Mouse (Mus musculus): ENCODE measurements around the gene Rdh16.
"Not testable (repeated sequence)": the region's sequence is repeated elsewhere in the genome, so short reads cannot be mapped to it uniquely, and the experiment has no call there.

The Rdh16 gene

GRCm38 (mm10) chr10:127800891-127801290 lies at the start of gene Rdh16:
Gene Rdh16, plus strand, starts transcription at chr10:127801152.
- no peak for DNase-seq

- DNase-seq: no peak
Observed at GRCm38 (mm10) chr10:127751548-127751947, 49.4 kb upstream of the Rdh16 start, which contains the start of gene Gpr182. Gene Gpr182, minus strand, starts transcription at chr10:127751732.

- DNase-seq: no peak
Observed at GRCm38 (mm10) chr10:127754566-127755166, 46.3 kb upstream of the Rdh16 start.

GRCm38 (mm10) chr10:127755246-127755645 lies 45.7 kb upstream of the Rdh16 start:
- no peak for DNase-seq

GRCm38 (mm10) chr10:127755770-127756468 lies 45.0 kb upstream of the Rdh16 start:
- no peak for DNase-seq

- no peak for DNase-seq
Observed at GRCm38 (mm10) chr10:127759181-127760110, 41.5 kb upstream of the Rdh16 start, which contains the start of the genes Rdh1 and Rdh16f1. Gene Rdh1, plus strand, starts transcription at chr10:127759721. Gene Rdh16f1, plus strand, starts transcription at chr10:127759787.

GRCm38 (mm10) chr10:127762926-127763325 lies 38.0 kb upstream of the Rdh16 start:
- DNase-seq: not testable (repeated sequence)

- DNase-seq: no peak
Observed at GRCm38 (mm10) chr10:127763914-127764680, 36.9 kb upstream of the Rdh16 start.

- no peak for DNase-seq
Observed at GRCm38 (mm10) chr10:127766564-127766963, 34.4 kb upstream of the Rdh16 start.

GRCm38 (mm10) chr10:127776011-127776410 lies 24.9 kb upstream of the Rdh16 start, which contains the start of gene Rdh9:
Gene Rdh9, plus strand, starts transcription at chr10:127776386.
- no peak for DNase-seq

- not testable (repeated sequence) for DNase-seq
Observed at GRCm38 (mm10) chr10:127782321-127782720, 18.6 kb upstream of the Rdh16 start.

GRCm38 (mm10) chr10:127785411-127785810 lies 15.5 kb upstream of the Rdh16 start:
- DNase-seq: not testable (repeated sequence)

GRCm38 (mm10) chr10:127799295-127799694 lies 1.7 kb upstream of the Rdh16 start:
- no peak for DNase-seq

GRCm38 (mm10) chr10:127801612-127802011 lies 660 bp downstream of the Rdh16 start:
- no peak for DNase-seq

GRCm38 (mm10) chr10:127802236-127802635 lies 1.3 kb downstream of the Rdh16 start:
- no peak for DNase-seq

- DNase-seq: no peak
Observed at GRCm38 (mm10) chr10:127804416-127804815, 3.5 kb downstream of the Rdh16 start.

GRCm38 (mm10) chr10:127815888-127816287 lies 14.9 kb downstream of the Rdh16 start:
- no peak for DNase-seq

- DNase-seq: not testable (repeated sequence)
Observed at GRCm38 (mm10) chr10:127817268-127817910, 16.4 kb downstream of the Rdh16 start.

- not testable (repeated sequence) for DNase-seq
Observed at GRCm38 (mm10) chr10:127821806-127822205, 20.9 kb downstream of the Rdh16 start.

- DNase-seq: no peak
Observed at GRCm38 (mm10) chr10:127825386-127825785, 24.4 kb downstream of the Rdh16 start.

- DNase-seq: no peak
Observed at GRCm38 (mm10) chr10:127829121-127829520, 28.2 kb downstream of the Rdh16 start.

- not testable (repeated sequence) for DNase-seq
Observed at GRCm38 (mm10) chr10:127834186-127834585, 33.2 kb downstream of the Rdh16 start.
